Mouse (Mus musculus) ES-E14 (cell line): Measurements from ENCODE around the gene Ivd. TPM values are rescaled to one million over a fixed set of nuclear protein-coding genes. Genes with fewer than 3 reads are reported as not detected.

Experiments
- DNase-seq: peaks from one replicate; pipeline ENCODE4 v3.0.0-alpha.2; 2013; ENCODE audit warnings: low read depth, low spot score
- H3K27ac ChIP-seq: 2 replicates; pipeline ENCODE4 v1.5.1; 2012; ENCODE audit warnings: low read depth, mild to moderate bottlenecking, low read length, moderate library complexity, mixed read lengths; ENCODE audit not compliant: poor library complexity, insufficient read depth, severe bottlenecking
- H3K36me3 ChIP-seq: 2 replicates; pipeline ENCODE4 v1.6.1; 2012; ENCODE audit warnings: mild to moderate bottlenecking, low read length, moderate library complexity, mixed read lengths; ENCODE audit not compliant: control insufficient read depth, poor library complexity, insufficient read depth, severe bottlenecking
- H3K4me1 ChIP-seq, 2 experiments: fragments of 150-350 bp in 1 of 2; sonication (generic) in 1 of 2; 2 replicates each; pipeline ENCODE4 v1.6.1; 2012; ENCODE audit warnings: low read length in 2 of 2, mild to moderate bottlenecking in 1 of 2, mixed read lengths in 1 of 2; ENCODE audit not compliant: control insufficient read depth in 2 of 2, insufficient read depth in 2 of 2, poor library complexity in 1 of 2
- H3K4me3 ChIP-seq, 2 experiments: fragments of 150-350 bp in 1 of 2; sonication (generic) in 1 of 2; 2 replicates each; pipeline ENCODE4 v1.5.1; 2012; ENCODE audit warnings: low read length in 2 of 2, low read depth in 1 of 2, mild to moderate bottlenecking in 1 of 2, mixed read lengths in 1 of 2; ENCODE audit not compliant: insufficient read depth in 1 of 2, poor library complexity in 1 of 2, severe bottlenecking in 1 of 2
- H3K9ac ChIP-seq: 2 replicates; pipeline ENCODE4 v1.6.1; 2012; ENCODE audit warnings: low read depth, mild to moderate bottlenecking, low read length, mixed read lengths; ENCODE audit not compliant: poor library complexity, insufficient read depth, severe bottlenecking
- H3K9me3 ChIP-seq: fragments of 150-350 bp; sonication (generic); 2 replicates; pipeline ENCODE4 v1.6.1; 2012; ENCODE audit warnings: low read depth, mild to moderate bottlenecking, low read length; ENCODE audit not compliant: control insufficient read depth, insufficient read depth
- CHD2 ChIP-seq: IDR thresholded peaks from 2 replicates; pipeline ENCODE4 v1.6.1; 2014; ENCODE audit warnings: mild to moderate bottlenecking, low read depth, low read length, inconsistent platforms
- HCFC1 ChIP-seq: IDR thresholded peaks from 2 replicates; pipeline ENCODE4 v1.6.1; 2012; ENCODE audit warnings: low read length, inconsistent platforms, borderline replicate concordance; ENCODE audit not compliant: insufficient read depth
- MAFK ChIP-seq: IDR thresholded peaks from 2 replicates; pipeline ENCODE4 v1.6.1; 2014; ENCODE audit warnings: mild to moderate bottlenecking, low read depth, low read length, inconsistent platforms; ENCODE audit not compliant: insufficient read depth
- ZC3H11A ChIP-seq: IDR thresholded peaks from 2 replicates; pipeline ENCODE4 v1.6.1; 2012; ENCODE audit warnings: low read depth, mild to moderate bottlenecking, inconsistent platforms, low read length, borderline replicate concordance
- ZNF384 ChIP-seq: IDR thresholded peaks from 2 replicates; pipeline ENCODE4 v1.6.1; 2012; ENCODE audit warnings: low read depth, low read length, inconsistent platforms
- in situ Hi-C, 2 experiments: fragments of 600-800 bp; cut with MboI; formaldehyde crosslinking; loops; one replicate each; pipeline ENCODE4 v1.15.1; 2025; ENCODE audit warnings: low sequenced_read_pairs in 2 of 2, inconsistent platforms in 1 of 2; ENCODE audit not compliant: unreplicated experiment in 2 of 2
- total RNA-seq: library from RNA; depleted of rRNA; stranded (reverse); fragments of 300-350 nt; gene quantifications from 2 replicates; pipeline ENCODE4 v1.2.3, GENCODE M21; 2012

Ivd gene
- total RNA-seq, 1 experiment = 19.6 TPM

DNA sequence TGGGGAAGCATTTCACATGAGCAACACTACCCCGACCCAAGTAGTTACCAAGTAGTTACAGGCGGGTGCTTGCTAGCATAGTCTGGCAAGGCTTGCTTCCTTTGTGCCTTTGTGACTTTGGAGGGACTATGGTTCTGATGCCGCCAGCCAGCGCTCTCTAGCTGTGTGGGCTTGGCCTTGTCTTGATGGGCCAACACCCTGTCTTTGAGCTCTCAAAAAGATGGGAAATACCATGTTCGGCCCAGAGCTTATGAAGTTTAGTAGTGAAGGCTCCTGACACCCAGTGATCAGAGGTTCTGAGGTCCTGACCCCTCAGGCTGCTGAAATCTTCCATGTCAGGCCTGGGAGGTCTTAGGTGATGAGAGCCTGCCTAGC, 44.4 kb downstream of the Ivd start:
- no peaks in the 10 kb centered on the region for H3K9me3 ChIP-seq
- H3K27ac ChIP-seq = no peak overlapping the region
- in situ Hi-C loops = no loop called here
- no peak overlapping the region for H3K4me3 ChIP-seq
- no peak for DNase-seq
- H3K9ac ChIP-seq = no peak overlapping the region
- TF ChIP-seq ZNF384 = no peak
- no peaks in the 10 kb centered on the region for H3K36me3 ChIP-seq
- H3K4me1 ChIP-seq = peaks cover 0 to 12% of the 10 kb centered on the region in 2 experiments; a peak in 1 of 4 replicates

DNA sequence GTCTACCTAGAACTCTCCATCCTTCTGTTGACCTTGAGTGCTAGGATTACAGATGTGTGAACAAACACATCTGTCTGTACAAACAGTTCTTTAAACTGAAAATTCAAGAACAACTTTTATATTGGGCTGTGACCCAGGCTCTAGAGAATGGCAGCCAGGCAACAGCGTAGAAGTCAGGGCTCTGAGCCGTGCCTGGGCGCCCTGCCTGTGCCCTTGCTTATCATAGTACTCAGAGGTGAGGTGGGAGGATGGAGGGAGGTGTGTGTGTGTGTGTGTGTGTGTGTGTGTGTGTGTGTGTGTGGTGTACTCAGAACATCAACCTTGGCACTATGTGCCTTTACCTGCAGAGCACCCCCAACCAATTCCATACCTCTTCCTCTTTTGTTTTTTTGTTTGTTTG, 46.0 kb downstream of the Ivd start:
- no peaks in the 10 kb centered on the region for H3K9me3 ChIP-seq
- H3K4me3 ChIP-seq = no peak overlapping the region
- in situ Hi-C loops = no loop called here
- DNase-seq = no peak
- no peak for TF ChIP-seq CHD2
- no peak overlapping the region for H3K27ac ChIP-seq
- no peak overlapping the region for H3K9ac ChIP-seq
- no peaks in the 10 kb centered on the region for H3K36me3 ChIP-seq
- H3K4me1 ChIP-seq = peaks cover 0 to 13% of the 10 kb centered on the region in 2 experiments; a peak in 1 of 4 replicates

DNA sequence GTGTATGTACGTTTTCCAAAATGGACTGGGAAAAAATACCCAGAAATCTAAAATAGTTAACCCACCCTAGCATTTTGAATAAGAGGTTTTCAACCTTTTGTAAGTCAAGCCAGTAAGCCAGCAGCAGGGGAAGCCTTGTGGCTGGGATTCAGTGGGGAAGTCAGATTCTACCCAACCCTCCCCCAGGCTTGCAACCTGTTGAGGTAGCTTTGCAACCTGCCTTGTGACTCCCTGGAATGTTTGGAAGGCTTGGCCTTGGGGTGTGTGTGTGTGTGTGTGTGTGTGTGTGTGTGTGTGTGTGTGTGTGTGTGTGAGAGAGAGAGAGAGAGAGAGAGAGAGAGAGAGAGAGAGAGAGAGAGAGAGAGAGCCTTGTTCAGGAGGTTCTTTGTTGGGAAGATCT, 47.4 kb downstream of the Ivd start:
- peaks cover 0 to 9% of the 10 kb centered on the region in 2 experiments; a peak in 1 of 4 replicates for H3K4me1 ChIP-seq
- in situ Hi-C loops = no loop called here

DNA sequence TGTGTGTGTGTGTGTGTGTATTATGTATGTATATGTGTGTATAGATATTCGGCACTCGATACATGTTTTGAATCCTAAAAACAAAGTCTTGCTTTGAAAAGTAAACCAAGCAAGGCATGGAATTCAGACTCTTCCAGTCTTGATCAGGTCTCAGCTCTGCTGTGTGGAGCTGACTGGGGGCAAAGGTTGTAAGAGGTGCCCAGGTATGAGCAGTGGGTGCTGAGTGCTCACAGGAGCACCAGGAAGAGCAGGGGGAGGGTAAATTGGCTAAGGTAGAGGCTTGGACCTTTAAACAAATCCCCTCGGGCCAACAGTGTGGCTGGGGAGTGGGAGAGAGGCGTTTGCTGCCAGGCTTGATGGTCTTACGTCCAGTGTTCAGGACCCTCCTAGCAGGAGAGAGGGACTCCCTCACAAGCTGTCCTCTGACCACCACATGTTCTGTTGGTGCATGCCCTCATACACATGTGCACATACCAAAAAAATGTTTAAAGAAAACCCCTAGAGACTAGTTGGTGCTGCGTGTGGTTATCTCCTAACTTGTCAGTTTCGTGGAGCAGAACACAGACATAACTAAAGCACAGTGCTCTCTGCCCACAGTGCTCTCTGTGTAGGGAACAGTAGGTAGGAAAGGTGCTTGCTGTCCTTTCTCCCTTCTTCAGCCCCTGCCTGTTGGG, 49.0 kb downstream of the Ivd start:
- no peaks in the 10 kb centered on the region for H3K36me3 ChIP-seq
- no peak overlapping the region for H3K27ac ChIP-seq
- no peaks in the 10 kb centered on the region for H3K9me3 ChIP-seq
- TF ChIP-seq ZNF384 (no peak), ZC3H11A (no peak), HCFC1 (no peak), MAFK (no peak), CHD2 (no peak)
- no peak overlapping the region for H3K9ac ChIP-seq
- H3K4me3 ChIP-seq = no peak overlapping the region
- peaks cover 0 to 9% of the 10 kb centered on the region in 2 experiments; a peak in 1 of 4 replicates for H3K4me1 ChIP-seq
- DNase-seq = no peak
- in situ Hi-C loops = no loop called here

More for the DNA sequence above, 47.4 kb downstream of the Ivd start:
- H3K27ac ChIP-seq = no peak overlapping the region
- no peak for TF ChIP-seq ZNF384
- TF ChIP-seq HCFC1 = no peak
- no peak for TF ChIP-seq MAFK
- TF ChIP-seq ZC3H11A = no peak
- TF ChIP-seq CHD2 = no peak
- no peak for DNase-seq
- no peak overlapping the region for H3K9ac ChIP-seq
- no peak overlapping the region for H3K4me3 ChIP-seq
- no peaks in the 10 kb centered on the region for H3K36me3 ChIP-seq
- H3K9me3 ChIP-seq = no peaks in the 10 kb centered on the region

DNA sequence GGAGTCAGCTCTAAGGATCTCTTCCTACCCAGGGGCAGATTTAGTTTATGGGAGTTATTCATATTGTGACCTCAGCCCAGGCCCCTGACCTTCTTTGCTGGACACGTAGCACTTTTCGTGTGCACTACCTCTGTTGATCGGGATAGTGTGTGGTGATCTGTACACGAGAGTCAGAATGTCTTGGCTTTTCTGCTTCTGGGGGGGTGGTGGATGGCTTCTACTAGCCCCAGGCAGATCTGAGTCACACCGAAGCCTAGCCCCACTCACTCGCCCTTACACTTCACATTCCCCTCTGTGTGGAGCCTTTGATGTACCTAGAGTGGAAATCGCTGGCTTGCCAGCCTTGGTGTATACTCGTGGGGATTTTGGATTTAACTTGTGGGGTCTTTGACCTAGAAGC, 51.0 kb downstream of the Ivd start:
- no peaks in the 10 kb centered on the region for H3K9me3 ChIP-seq
- H3K9ac ChIP-seq = no peak overlapping the region
- in situ Hi-C loops = no loop called here
- no peak overlapping the region for H3K4me3 ChIP-seq
- no peak for TF ChIP-seq CHD2
- TF ChIP-seq ZC3H11A = no peak
- TF ChIP-seq HCFC1 = no peak
- TF ChIP-seq MAFK = no peak
- TF ChIP-seq ZNF384 = no peak
- no peak for DNase-seq
- peaks cover 6% of the 10 kb centered on the region; the same call in 1 of the 2 replicates for H3K36me3 ChIP-seq
- H3K4me1 ChIP-seq = peaks cover 0 to 9% of the 10 kb centered on the region in 2 experiments; a peak in 1 of 4 replicates
- no peak overlapping the region for H3K27ac ChIP-seq
